Mouse (Mus musculus): ENCODE measurements at regions not wholly inside any gene's neighbourhood (a gene's known extent, or its start where the extent isn't known, plus 50 kb on each side); places are given as distances from the start of the nearest gene placed in this dataset.

GRCm38 (mm10) chr13:63719351-63720207 lies 95.5 kb upstream of the Ercc6l2 start:
- no peak for DNase-seq (ENCODE audit: low read depth, low spot score)

GRCm38 (mm10) chr13:63720610-63721009 lies 94.4 kb upstream of the Ercc6l2 start:
- H3K36me3 ChIP-seq (ENCODE audit: control insufficient read depth, insufficient read depth, low read length, poor library complexity, severe bottlenecking) = no peaks in the 10 kb centered on the region
- DNase-seq (ENCODE audit: low read depth, low spot score) = no peak
- no peaks in the 10 kb centered on the region for H3K27me3 ChIP-seq (ENCODE audit: control insufficient read depth, insufficient read depth, low read length, poor library complexity, severe bottlenecking)

More at GRCm38 (mm10) chr13:63719351-63720207, 95.5 kb upstream of the Ercc6l2 start:
- Histone ChIP-seq H3K27me3 (ENCODE audit: control insufficient read depth, insufficient read depth, low read length, poor library complexity, severe bottlenecking) (no peaks in the 10 kb centered on the region), H3K36me3 (ENCODE audit: control insufficient read depth, insufficient read depth, low read length, poor library complexity, severe bottlenecking) (no peaks in the 10 kb centered on the region)

DNA sequence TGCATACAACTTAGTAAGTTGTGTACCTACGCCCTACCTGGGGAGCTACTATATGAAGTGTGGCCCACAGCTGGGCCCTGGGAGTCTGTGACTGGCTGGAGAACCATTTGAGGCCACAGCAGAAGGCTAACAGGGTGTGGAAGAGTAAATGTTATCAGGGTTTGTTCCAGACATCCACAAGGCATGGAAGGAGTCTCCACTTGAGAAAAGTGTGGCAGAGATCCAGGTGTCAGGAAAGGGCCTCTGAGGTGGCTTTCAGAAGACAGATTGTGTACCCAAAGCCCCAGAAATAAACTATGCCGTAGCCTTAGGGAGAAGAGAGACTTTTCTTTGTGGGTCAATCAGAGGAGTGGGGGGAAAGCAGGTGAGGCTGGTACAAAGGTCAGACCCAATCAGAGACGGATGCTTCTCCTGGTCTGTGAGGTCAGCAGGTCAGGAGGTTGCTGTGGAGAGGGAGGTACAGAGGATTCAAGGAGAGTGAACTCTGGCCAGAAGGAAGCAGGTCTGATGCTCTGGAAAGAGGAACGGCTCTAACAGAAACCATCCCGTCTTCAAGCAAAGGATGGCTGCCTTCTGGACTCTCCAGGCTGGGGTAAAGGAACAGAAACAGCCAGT lies 93.9 kb upstream of the Ercc6l2 start:
- no peaks in the 10 kb centered on the region for H3K27me3 ChIP-seq (ENCODE audit: control insufficient read depth, insufficient read depth, low read length, poor library complexity, severe bottlenecking)
- DNase-seq (ENCODE audit: low read depth, low spot score) = no peak
- no peaks in the 10 kb centered on the region for H3K36me3 ChIP-seq (ENCODE audit: control insufficient read depth, insufficient read depth, low read length, poor library complexity, severe bottlenecking)

DNA sequence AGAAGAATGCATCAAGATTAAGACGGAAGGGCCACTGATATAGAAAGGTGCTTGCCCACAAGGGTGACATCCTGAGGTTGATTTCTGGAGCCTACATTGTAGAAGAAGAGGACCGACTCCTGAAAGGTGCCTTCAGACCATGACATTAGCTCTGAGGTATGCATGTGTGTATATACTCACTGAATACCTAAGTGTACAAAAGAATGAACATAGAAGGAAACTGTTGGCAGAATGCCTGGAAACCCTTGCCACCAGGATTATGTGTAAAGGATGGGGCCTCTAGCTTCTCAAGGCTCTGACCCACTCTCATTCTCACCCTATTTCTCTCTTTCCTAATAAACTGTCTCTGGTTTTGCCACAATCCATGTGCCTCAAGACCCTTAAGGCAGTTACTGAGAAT lies 90.7 kb upstream of the Ercc6l2 start:
- H3K27me3 ChIP-seq (ENCODE audit: control insufficient read depth, insufficient read depth, low read length, poor library complexity, severe bottlenecking) = no peaks in the 10 kb centered on the region
- DNase-seq (ENCODE audit: low read depth, low spot score) = no peak
- no peaks in the 10 kb centered on the region for H3K36me3 ChIP-seq (ENCODE audit: control insufficient read depth, insufficient read depth, low read length, poor library complexity, severe bottlenecking)

DNA sequence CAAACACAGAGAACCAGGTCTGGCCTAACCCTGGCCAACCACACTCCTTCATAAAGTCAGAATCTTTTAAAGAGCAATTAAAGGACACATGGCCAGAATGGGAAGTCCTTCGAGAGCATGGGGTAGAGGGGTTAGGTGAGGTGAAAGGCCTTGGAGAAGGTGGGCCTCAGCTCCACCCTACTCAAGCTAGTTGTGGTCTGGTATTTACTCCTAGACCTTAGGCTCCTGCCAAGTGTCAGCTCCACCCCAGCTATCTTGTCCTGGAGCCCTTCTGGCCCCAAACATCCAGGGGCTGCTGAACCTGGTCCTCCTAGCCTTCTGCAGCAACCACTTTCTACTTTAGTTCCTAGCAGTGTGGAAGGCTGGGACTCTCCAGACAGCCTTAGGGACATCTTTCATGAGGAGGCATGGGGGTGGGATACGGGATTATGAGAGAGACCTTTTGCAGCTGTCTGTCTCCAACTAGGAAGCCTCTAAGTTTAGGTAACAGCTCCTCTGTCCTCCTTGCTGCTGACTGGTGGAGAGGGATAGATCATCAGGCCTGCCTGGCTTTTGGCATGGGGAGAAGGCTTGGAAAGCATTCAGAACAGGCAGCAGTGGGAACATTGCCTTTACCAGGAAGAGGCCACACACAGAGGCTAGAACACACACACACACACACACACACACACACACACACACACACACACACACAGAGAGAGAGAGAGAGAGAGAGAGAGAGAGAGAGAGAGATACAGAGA lies 90.0 kb upstream of the Ercc6l2 start:
- no peak for DNase-seq (ENCODE audit: low read depth, low spot score)
- Histone ChIP-seq H3K36me3 (ENCODE audit: control insufficient read depth, insufficient read depth, low read length, poor library complexity, severe bottlenecking) (no peaks in the 10 kb centered on the region), H3K27me3 (ENCODE audit: control insufficient read depth, insufficient read depth, low read length, poor library complexity, severe bottlenecking) (no peaks in the 10 kb centered on the region)

DNA sequence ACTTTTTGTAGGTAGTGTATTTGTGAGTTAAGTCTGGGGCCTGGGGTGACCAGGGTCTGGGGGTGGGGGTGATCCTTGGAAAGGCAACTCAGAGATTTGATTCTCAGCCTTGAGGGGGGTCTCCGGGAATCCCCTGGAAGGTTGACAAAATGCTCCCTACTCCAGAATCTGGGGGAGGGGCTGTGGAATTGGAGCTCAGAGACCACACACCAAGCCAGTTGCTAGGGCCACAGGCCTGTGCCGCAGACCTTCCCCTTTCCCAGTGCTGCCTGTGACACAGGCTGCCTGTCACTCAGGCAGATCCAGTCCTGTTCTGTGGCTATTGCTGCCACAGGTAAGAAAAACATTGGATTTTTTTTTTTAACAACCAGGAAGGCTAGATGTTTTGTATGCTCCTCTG lies 89.0 kb upstream of the Ercc6l2 start:
- H3K27me3 ChIP-seq (ENCODE audit: control insufficient read depth, insufficient read depth, low read length, poor library complexity, severe bottlenecking) = no peaks in the 10 kb centered on the region
- H3K36me3 ChIP-seq (ENCODE audit: control insufficient read depth, insufficient read depth, low read length, poor library complexity, severe bottlenecking) = no peaks in the 10 kb centered on the region
- DNase-seq (ENCODE audit: low read depth, low spot score) = no peak

DNA sequence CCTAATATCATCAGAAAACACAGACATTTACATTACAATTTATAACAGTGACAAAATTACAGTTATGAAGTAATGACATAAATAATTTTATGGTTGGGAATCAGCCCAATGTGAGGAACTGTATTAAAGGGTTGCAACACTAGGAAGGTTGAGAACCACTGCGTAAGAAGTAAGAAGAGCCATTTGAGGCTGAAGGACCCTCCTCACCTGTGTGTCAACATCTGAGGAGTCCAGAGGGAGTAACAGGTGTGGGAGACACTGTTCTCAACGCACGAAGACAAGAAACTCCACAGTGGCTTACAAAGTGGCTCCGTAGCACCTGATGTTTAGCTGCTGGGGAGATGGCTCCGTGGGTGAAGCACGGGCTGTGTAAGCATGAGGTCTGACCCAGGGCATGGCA lies 88.5 kb upstream of the Ercc6l2 start:
- Histone ChIP-seq H3K27me3 (ENCODE audit: control insufficient read depth, insufficient read depth, low read length, poor library complexity, severe bottlenecking) (no peaks in the 10 kb centered on the region), H3K36me3 (ENCODE audit: control insufficient read depth, insufficient read depth, low read length, poor library complexity, severe bottlenecking) (no peaks in the 10 kb centered on the region)
- DNase-seq (ENCODE audit: low read depth, low spot score) = no peak

DNA sequence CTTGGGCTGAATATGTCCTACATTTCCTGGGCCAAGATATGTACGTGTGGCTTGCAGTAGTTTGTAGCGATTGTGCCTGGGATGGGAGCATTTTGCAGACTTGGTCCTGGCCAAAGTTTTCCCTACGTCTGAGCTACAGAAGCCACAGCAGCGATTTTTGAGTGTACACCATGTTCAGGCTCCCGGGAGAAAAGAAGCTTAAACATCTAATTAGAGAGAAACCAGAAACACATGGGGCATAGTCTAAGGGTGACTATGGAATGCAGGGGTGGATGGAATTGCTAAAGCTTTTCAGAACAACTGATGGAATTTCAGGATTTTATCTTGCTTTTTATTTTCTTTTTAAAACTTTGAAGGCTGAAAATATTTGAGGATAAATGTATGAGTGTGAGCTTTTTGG lies 79.3 kb upstream of the Ercc6l2 start:
- Histone ChIP-seq H3K36me3 (ENCODE audit: control insufficient read depth, insufficient read depth, low read length, poor library complexity, severe bottlenecking) (no peaks in the 10 kb centered on the region), H3K27me3 (ENCODE audit: control insufficient read depth, insufficient read depth, low read length, poor library complexity, severe bottlenecking) (no peaks in the 10 kb centered on the region)
- DNase-seq (ENCODE audit: low read depth, low spot score) = no peak

GRCm38 (mm10) chr13:63741879-63742278 lies 73.2 kb upstream of the Ercc6l2 start:
- H3K36me3 ChIP-seq (ENCODE audit: control insufficient read depth, insufficient read depth, low read length, poor library complexity, severe bottlenecking) = no peaks in the 10 kb centered on the region
- DNase-seq (ENCODE audit: low read depth, low spot score) = no peak

GRCm38 (mm10) chr13:63748788-63749187 lies 66.3 kb upstream of the Ercc6l2 start:
- DNase-seq (ENCODE audit: low read depth, low spot score) = no peak
- Histone ChIP-seq H3K36me3 (ENCODE audit: control insufficient read depth, insufficient read depth, low read length, poor library complexity, severe bottlenecking) (no peaks in the 10 kb centered on the region), H3K27me3 (ENCODE audit: control insufficient read depth, insufficient read depth, low read length, poor library complexity, severe bottlenecking) (no peaks in the 10 kb centered on the region)

More at GRCm38 (mm10) chr13:63741879-63742278, 73.2 kb upstream of the Ercc6l2 start:
- H3K27me3 ChIP-seq (ENCODE audit: control insufficient read depth, insufficient read depth, low read length, poor library complexity, severe bottlenecking) = no peaks in the 10 kb centered on the region

- DNase-seq (ENCODE audit: low read depth, low spot score) = no peak
- H3K36me3 ChIP-seq (ENCODE audit: control insufficient read depth, insufficient read depth, low read length, poor library complexity, severe bottlenecking) = no peaks in the 10 kb centered on the region
- H3K27me3 ChIP-seq (ENCODE audit: control insufficient read depth, insufficient read depth, low read length, poor library complexity, severe bottlenecking) = no peaks in the 10 kb centered on the region
Observed at GRCm38 (mm10) chr13:63749997-63750396, 65.0 kb upstream of the Ercc6l2 start.

DNA sequence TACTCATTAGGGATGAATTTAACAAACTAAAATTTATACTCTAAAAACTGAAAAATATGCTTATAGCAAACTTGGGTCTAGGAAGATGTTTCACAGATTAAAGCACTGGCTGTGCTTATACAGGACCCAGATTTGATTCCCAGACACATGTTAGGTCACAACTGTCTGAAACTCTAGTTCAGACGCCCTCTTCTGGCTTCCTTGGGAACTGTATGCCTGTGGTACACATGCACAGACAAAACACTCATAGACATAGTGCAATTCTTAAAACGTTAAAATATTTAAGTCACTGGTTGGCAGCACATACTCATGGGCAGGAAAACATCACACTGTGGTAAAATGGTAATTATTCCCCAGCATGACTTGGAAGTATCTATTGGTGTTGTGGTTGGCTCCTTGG lies 63.8 kb upstream of the Ercc6l2 start:
- no peak for DNase-seq (ENCODE audit: low read depth, low spot score)
- Histone ChIP-seq H3K27me3 (ENCODE audit: control insufficient read depth, insufficient read depth, low read length, poor library complexity, severe bottlenecking) (no peaks in the 10 kb centered on the region), H3K36me3 (ENCODE audit: control insufficient read depth, insufficient read depth, low read length, poor library complexity, severe bottlenecking) (no peaks in the 10 kb centered on the region)

DNA sequence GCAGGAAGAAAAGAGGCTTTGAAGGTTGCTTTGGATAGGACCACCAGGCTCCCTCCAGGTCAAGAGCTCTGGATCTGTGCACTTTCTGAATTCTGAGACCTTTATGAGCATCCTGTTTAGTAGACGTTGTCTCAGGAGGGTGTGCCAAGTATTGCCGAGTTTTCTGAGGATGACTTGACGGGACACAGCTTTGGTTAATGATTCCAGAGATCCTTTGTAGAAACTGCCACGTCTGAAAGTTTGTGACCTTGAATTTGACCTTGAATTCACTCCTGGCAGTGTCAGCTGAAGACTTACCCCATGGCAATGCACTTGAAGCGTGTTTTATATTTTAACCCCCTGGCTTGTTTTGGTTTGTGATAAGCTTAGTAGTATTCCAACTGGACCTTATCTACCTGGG lies 58.0 kb upstream of the Ercc6l2 start:
- no peak for DNase-seq (ENCODE audit: low read depth, low spot score)
- H3K27me3 ChIP-seq (ENCODE audit: control insufficient read depth, insufficient read depth, low read length, poor library complexity, severe bottlenecking) = no peaks in the 10 kb centered on the region
- no peaks in the 10 kb centered on the region for H3K36me3 ChIP-seq (ENCODE audit: control insufficient read depth, insufficient read depth, low read length, poor library complexity, severe bottlenecking)

- Histone ChIP-seq H3K36me3 (ENCODE audit: control insufficient read depth, insufficient read depth, low read length, poor library complexity, severe bottlenecking) (no peaks in the 10 kb centered on the region), H3K27me3 (ENCODE audit: control insufficient read depth, insufficient read depth, low read length, poor library complexity, severe bottlenecking) (no peaks in the 10 kb centered on the region)
- DNase-seq (ENCODE audit: low read depth, low spot score) = no peak
Observed at GRCm38 (mm10) chr13:63761542-63761941, 53.5 kb upstream of the Ercc6l2 start.

Data from splenic B cell, adult 2 months (primary cell).